Mouse (Mus musculus) forelimb bud, embryonic 11.5 days (tissue): ENCODE results near the gene Arl4c.
A peak's percentile ranks its signal among the peaks of the same experiment; 100 is the strongest.

ENCODE experiments used
- DNase-seq: peaks from one replicate; pipeline ENCODE4 v3.0.0-alpha.2; 2012; ENCODE audit warnings: low read depth, low spot score

Arl4c gene

GRCm38 (mm10) chr1:88700961-88701861, 810 bp downstream of the Arl4c start:
- no peak for DNase-seq

- peak; percentile 49 for DNase-seq
Measured at GRCm38 (mm10) chr1:88699856-88700791, 1.9 kb downstream of the Arl4c start.

GRCm38 (mm10) chr1:88699401-88699800, 2.6 kb downstream of the Arl4c start:
- peak; percentile 39 for DNase-seq

GRCm38 (mm10) chr1:88698926-88699325, 3.1 kb downstream of the Arl4c start:
- DNase-seq: no peak

DNA sequence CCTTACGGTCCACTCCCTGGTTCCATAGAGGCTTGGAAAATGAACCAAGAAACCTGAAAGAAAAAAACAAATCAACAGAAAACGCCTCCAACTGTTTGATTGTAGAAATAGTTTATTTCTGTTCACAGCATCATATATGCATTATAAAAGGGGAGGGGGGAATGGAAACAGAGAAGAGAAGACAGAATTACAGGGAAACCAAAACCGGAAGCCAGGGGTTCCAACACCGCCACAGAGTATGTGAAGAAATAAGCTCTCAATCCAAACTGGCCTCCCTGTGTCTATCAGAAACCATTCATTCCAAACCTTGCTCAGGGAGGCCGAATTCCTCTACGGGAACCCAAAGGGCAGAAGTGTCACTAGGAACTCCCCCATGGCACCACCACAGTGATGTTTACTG, 3.9 kb downstream of the Arl4c start:
- no peak for DNase-seq

DNA sequence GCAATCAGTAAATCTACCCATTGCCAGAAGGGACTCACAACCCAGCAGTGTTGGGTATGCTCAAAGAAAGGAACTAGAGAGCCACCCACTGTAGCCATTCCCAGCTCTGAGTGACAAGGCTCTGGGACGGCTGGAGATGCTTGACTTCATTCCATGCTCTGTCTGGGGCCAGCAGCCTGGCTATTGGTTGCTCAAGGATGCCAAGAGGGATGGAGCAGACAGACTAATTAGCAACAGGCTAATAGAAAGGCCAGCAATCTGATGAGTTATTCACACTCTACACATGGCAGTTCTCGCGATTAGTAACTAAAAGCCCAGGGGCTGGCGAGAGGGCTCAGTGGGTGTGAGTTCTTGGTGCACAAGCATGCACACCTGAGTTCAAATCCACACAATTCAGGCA, 5.6 kb downstream of the Arl4c start:
- DNase-seq: no peak

- no peak for DNase-seq
Measured at GRCm38 (mm10) chr1:88694353-88694752, 7.7 kb downstream of the Arl4c start.

- DNase-seq: no peak
Measured at GRCm38 (mm10) chr1:88692293-88692827, 9.7 kb downstream of the Arl4c start.

DNA sequence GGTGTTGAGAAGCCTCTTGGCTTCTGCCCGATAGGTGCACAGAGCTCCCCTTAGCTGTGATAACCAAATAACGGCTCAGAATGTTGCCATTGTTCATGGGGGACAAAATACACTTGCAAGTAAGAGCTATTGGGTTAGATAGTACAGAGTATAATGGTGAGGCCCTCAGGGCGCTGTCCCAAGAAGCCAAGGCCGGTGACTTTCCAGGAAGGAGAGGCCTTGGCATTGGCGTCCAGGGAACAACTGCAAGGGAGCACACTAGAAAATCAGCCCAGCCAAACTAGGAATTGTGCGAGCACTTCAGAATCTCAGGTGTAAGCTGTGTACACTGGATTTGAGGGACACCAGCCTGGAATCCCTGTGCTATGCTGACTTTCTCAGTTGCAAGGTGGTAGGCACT, 11.4 kb downstream of the Arl4c start:
- no peak for DNase-seq

- DNase-seq: no peak
Measured at GRCm38 (mm10) chr1:88684765-88685164, 17.3 kb downstream of the Arl4c start.

GRCm38 (mm10) chr1:88681596-88681995, 20.4 kb downstream of the Arl4c start:
- no peak for DNase-seq

GRCm38 (mm10) chr1:88680804-88681203, 21.2 kb downstream of the Arl4c start:
- no peak for DNase-seq

DNA sequence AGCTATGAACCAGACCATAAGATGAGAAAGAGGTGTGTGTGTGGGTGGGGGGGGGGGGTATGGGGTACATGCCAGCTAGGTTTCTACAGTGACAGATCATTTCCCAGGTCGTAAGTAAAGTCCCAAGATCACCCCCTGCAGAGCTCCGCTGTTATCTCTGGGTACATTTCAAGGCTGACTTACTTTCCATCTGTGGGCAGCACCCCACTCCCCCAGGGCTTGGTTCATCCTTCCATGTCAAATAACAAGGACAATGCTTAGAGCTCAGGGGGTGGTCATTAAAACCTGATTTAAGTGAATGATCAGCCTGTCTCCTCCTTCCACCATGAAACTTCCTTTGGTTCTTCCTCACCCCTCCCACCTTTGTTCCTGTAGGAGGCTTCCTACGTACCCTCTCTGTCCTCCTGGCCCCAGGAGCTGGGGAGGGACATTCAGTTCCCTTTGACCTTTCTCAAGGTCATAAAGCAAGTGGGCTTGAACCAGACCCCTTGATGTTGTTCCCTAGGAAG, 23.7 kb downstream of the Arl4c start:
- no peak for DNase-seq

- no peak for DNase-seq
Measured at GRCm38 (mm10) chr1:88670807-88671206, 31.2 kb downstream of the Arl4c start.

- DNase-seq: no peak
Measured at GRCm38 (mm10) chr1:88668846-88669810, 32.9 kb downstream of the Arl4c start.

GRCm38 (mm10) chr1:88668353-88668752, 33.7 kb downstream of the Arl4c start:
- no peak for DNase-seq

DNA sequence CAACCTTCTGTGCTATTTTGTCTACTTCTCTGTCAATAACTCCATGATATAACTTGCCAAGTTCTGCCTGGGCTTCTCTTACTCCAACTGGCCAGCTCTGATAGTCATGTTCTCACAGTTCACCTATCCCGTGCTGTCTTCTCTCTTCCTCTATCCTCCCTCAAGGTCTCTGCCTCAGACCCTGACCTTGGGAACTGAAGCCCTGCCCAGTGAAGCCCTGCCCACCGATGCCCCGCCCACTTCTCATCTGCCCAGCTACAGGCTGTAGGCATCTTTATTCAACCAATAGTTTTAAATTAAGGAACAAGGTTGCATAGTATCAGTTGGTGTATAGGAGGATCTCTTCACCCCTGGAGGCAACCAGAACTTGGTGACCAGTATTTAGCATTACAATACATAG, 37.4 kb downstream of the Arl4c start:
- DNase-seq: no peak

- no peak for DNase-seq
Measured at GRCm38 (mm10) chr1:88662736-88663135, 39.3 kb downstream of the Arl4c start.

- DNase-seq: no peak
Measured at GRCm38 (mm10) chr1:88661209-88661608, 40.8 kb downstream of the Arl4c start.

GRCm38 (mm10) chr1:88658290-88658857, 43.6 kb downstream of the Arl4c start:
- no peak for DNase-seq
